Mouse (Mus musculus): ENCODE measurements around the gene Apobec2. TPM values are rescaled to one million over a fixed set of nuclear protein-coding genes. Genes with fewer than 3 reads are reported as not detected.

Apobec2 gene
- total RNA-seq, 1 experiment from 2014 or later = not detected

DNA sequence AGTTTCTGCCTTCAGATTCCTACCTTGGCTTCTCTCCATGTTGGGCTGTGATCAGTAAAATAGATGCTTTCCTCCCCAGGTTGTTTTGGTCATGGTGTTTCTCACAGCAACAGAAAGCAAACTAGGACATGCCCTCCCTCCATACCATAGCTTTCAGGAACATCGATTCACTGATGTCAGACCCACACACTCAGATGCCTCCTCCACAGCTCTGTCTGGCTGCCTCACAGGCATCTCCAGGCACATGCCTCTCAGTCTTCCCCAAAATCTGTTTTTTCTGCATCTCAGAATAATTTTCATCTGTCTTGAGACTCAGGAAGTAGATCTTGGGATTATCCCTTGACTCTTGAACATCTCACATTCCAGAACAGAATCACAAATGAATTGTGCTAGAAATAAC is 56.6 kb downstream of the Apobec2 start:
- no peak for ATAC-seq (ENCODE audit: extremely low read depth, insufficient number of reproducible peaks, low FRiP score, poor library complexity, severe bottlenecking)

DNA sequence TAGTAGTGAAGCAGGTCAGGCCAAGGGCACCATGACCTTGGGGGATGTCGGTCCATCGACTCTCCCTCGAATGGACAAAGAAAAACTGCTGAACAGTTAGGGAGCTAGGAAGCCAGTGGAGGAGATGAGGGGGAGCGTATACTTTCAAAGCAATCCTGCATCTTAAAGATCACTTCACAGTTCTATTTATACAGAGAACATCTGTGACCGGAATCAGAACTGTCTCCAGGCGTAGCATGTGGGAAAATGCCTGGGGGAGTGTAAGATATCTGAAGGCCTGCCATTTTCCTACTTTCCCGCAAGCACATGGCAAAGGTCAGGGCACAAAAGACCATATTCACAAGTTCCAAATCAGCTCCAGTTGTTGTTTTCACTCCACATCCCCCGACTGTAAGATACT is 59.7 kb downstream of the Apobec2 start:
- no peak for ATAC-seq (ENCODE audit: extremely low read depth, insufficient number of reproducible peaks, low FRiP score, poor library complexity, severe bottlenecking)

DNA sequence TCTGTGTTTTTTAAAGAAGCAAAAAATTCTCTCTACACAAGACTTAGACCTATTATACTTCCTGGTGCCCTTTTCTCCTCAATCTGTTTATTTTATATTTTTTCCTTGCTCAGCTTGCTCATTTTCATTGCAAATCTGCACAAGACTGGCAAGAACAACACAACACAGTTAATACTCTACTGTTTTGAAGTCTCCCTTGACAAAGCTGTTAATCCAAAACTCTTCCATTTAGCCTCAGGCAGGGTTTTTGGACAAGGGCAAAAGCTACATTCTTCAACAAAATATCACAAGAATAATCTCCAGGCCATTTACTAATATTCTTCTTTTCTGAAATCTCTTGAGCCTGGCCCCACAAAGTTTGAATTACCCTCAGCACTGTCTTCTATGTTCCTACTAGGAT is 61.1 kb downstream of the Apobec2 start:
- no peak for ATAC-seq (ENCODE audit: extremely low read depth, insufficient number of reproducible peaks, low FRiP score, poor library complexity, severe bottlenecking)

Other genes starting within 250 kb of the Apobec2 start
- gene Trem1, start 200.2 kb downstream of the Apobec2 start, total RNA-seq (2017) = 172 and 173 TPM in 2 replicates
- 140 and 149 TPM in 2 replicates for gene Trem3, start 185.2 kb downstream of the Apobec2 start, total RNA-seq (2017)
- 47.1 and 49.0 TPM in 2 replicates for gene Treml4, start 168.6 kb downstream of the Apobec2 start, total RNA-seq (2017)
- 145 and 151 TPM in 2 replicates for gene Treml2, start 133.4 kb downstream of the Apobec2 start, total RNA-seq (2017)
- gene B430306N03Rik, start 116.8 kb downstream of the Apobec2 start, total RNA-seq (2017) = 99.2 and 102 TPM in 2 replicates
- gene Trem2, start 86.5 kb downstream of the Apobec2 start, total RNA-seq (2017) = 2.6 and 3.7 TPM in 2 replicates
- gene Treml1, start 73.0 kb downstream of the Apobec2 start, total RNA-seq (2017) = 7.0 and 9.8 TPM in 2 replicates
- 47.7 and 55.0 TPM in 2 replicates for gene Nfya, start 23.0 kb downstream of the Apobec2 start, total RNA-seq (2017)
- gene Oard1, start 22.9 kb downstream of the Apobec2 start, total RNA-seq (2017) = 92.3 and 97.1 TPM in 2 replicates
- 2.5 and 3.8 TPM in 2 replicates for gene Tspo2, start 18.6 kb upstream of the Apobec2 start, total RNA-seq (2017)
- 5.2 and 11.3 TPM in 2 replicates for gene Unc5cl, start 22.0 kb upstream of the Apobec2 start, total RNA-seq (2017)